Mouse (Mus musculus): Measurements from ENCODE around the gene Hsp90aa1.
"Not testable (repeated sequence)": the region's sequence is repeated elsewhere in the genome, so short reads cannot be mapped to it uniquely, and the experiment has no call there.

The Hsp90aa1 gene

DNA sequence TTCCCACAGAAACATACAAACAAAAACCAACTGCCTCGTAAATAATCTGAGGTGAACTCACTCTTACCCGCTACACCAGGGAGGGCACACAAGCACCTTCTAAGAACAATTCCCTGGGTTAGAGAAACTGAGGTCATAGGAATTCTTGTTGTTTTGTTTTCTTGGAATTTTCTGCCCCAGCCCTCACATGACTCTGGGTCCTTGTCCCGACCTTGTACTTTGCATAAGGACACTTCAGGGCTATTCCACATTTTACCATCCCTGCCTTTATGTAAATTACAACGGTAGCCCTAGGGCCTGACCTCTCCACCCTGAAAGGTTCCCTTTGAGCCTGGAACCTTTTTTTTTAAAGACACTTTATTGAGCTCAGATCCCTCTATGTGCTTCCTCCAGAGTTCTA lies at the start of gene Hsp90aa1:
Gene Hsp90aa1 (minus strand): TSS at position 173 of the 400 bp plus-strand sequence.
- no peak for DNase-seq (ENCODE audit: low read depth, low spot score)

DNA sequence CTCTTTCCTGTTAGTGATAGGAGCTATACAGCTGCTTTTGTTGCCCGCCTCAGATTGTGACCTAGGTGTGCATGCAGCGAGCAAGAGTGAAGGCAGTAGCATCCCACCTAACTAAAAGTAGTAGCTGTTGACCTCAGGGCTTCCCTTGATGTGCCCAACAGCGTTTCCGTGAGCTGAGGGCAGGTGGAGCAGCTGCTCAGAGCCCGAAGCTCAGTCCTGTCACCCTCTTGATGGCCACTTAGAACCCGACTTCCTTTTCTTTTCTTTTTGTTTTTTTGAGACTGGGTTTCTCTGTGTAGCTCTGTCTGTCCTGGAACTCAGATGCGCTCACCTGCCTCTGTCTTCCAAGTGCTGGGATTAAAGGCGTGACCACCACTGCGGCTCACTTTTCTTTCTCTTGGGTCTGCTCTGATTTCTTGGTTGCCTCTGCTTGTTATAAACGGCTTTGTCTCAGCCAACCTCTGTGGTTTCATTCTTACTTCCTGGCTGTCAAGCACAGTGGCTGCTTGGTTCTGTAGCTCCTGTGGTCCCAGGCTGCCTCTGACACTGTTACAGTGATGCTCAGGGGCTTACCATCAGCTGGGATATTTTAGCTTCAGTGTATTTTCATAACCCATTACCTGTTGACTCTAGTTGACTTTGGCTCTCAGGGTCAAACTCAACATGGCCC lies 48.4 kb upstream of the Hsp90aa1 start:
- DNase-seq (ENCODE audit: low read depth, low spot score): peak; percentile 82

DNA sequence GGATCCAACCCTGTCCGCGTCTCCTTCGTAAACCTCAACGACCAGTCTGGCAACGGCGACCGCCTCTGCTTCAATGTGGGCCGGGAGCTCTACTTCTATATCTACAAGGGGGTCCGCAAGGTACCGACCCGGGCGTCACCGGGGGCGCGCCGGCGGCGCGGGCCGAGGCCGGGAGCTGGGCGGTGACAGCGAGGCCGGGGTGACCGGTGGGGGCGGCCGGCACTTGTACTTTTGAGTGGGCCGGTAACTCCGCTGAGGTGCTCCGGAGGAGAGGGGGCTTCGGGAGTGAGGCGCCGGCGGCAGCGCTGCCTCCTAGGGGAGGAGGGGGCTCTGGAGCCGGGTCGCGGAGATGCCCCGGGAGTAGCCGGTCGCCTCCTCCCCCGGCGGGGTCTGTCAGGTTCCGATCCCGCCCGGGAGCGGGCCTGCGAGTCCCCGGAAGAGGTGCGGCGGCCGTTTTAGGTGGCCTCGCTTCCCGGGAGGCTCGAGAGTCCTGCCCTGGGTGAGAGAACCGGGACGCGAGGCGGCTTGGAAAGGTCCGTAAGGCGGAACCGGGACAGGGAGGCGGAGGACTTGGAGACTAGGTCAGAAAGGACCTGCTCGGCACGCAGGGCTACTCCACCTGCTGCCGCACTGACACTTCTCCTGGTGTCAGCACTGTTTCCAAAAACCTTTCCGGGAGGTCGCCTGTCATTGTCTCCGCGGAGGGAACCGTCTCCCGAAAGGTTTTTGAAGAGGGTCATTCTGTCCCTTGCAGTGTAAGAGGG lies 35.8 kb upstream of the Hsp90aa1 start:
- peak; percentile 59 for DNase-seq (ENCODE audit: low read depth, low spot score)

DNA sequence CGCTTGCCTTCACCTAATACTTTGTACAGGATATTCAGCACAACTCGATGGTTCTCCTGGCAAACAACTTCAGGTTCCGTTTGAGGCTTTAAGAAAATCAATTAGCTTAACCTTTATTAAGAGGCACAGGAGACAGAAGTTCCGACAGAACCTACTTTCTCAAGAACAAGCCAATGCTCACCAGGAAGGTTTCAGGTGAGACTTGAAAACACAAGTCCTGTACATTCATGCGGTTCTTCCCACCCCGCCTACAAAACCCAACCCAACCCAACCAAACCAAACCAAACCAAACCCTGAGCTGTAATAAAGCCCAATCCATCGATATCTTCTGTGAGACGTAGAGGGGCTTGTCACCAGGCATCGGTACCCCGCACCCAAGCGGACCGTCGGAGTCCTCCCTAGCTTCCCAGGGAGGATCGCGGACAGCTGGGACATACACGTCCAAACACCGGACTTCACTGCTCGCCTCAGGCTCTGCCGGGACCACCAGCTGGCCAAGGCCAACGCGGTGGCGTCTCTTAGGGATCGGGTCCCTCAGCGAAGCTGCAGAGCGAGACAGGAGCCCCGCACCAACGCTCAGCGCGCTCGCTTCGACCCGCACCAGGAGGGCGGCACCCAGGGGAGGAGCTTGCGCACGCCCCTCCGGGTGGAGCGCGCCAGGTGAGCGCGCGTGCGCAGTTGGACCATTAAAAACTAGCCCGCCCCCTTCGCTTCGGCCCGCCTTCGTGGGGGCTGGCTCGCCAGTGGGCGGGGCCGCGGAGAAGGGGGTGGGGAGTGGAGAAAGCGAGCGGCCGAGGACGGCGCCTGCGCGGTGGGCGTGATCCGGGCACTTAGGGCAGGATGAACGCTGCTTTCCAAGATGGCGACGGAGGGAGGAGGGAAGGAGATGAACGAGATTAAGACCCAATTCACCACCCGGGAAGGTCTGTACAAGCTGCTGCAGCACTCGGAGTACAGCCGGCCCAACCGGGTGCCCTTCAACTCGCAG lies 34.9 kb upstream of the Hsp90aa1 start, which contains the start of gene Wdr20:
Gene Wdr20 (plus strand): TSS at position 775 of the 988 bp plus-strand sequence.
- peak; percentile 97 for DNase-seq (ENCODE audit: low read depth, low spot score)

DNA sequence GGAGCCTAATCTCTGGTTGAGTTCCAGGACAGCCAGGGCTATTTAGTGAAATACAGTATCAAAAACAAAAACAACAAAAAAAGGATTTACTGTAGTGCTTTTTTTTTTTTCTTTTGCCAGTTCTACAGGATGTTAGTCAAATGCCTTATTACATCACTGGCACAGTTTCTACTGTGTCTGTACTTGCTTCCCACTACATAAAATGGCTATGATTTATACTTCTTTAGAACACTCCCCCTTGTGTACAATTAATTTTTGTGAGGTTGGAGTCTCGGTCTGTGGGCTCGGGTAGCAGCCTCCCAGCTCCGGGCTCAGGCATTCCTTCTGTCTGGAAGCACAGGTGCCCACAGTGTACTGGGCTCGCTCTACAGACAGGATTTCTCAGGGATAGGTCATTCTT lies 34.1 kb upstream of the Hsp90aa1 start:
- DNase-seq (ENCODE audit: low read depth, low spot score): peak; percentile 44

DNA sequence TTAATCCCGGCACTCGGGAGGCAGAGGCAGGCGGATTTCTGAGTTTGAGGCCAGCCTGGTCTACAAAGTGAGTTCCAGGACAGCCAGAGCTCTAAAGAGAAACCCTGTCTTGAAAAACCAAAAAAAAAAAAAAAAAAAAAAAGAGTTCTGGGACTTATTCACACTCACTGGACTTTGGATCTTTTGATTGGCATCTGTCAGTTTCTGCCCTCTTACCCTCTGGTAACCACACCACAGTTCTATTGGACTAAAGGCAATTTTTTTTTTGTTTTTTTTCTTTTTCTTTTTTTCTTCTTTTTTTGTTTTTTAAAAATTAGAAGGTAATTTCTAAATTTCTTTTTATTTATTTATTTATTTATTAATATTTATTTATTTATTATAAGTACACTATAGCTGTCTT lies 30.7 kb upstream of the Hsp90aa1 start:
- DNase-seq (ENCODE audit: low read depth, low spot score): not testable (repeated sequence)

DNA sequence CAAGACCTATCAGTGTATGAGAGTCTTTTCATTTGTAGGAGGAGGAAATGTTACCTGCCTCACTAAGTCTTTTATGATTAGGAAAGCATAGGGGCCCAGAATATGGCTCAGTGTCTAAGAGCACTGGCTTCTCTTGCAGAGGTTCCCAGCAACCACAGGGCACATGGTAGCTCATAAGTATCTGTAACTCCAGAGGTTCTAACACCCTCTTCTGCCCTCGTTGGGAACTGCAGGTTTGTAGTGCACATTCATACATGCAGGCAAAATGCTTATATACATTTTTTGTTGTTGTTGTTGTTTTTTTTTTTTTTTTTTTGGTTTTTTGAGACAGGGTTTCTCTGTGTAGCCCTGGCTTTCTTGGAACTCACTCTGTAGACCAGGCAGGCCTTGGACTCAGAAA lies 23.9 kb upstream of the Hsp90aa1 start:
- DNase-seq (ENCODE audit: low read depth, low spot score): peak; percentile 63

DNA sequence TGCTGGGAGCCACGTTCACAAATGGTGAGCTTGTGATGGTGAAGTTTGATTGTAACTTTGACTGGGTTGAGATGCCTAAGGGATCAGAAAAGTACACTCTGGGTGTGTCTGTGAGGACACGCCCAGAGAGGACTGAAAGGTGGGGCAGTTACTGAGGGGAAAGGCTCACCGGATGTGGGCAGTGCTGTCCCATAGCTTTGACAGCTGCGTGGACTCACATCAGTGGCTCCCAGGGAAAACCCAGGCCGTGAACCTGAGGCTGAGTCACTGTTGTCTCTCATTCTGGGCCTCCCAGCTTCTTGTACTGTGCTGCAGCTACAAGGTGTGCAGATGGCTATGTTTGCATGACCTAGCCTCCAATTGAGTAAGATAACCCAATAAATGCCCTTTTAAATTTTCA lies 23.0 kb upstream of the Hsp90aa1 start:
- DNase-seq (ENCODE audit: low read depth, low spot score): peak; percentile 86

DNA sequence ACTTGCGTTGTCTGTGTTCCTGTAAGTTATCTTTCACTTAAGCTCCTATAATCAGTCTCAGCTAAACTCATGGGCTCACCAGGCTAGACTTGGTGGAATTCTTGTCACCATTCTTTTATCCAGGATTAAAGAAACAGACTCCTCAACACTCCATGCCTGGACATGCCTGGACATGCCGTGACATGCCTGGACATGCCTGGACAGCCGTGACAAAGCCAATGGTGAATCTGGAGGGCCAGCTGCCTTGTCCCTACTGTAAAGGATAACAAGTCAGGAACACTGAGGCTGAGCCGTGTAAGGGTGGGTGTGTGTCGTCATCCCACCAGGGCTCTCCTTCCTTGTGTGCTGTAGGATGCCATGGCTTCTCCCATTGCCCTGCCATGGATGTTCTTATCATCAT lies 22.5 kb upstream of the Hsp90aa1 start:
- DNase-seq (ENCODE audit: low read depth, low spot score): peak; percentile 29

DNA sequence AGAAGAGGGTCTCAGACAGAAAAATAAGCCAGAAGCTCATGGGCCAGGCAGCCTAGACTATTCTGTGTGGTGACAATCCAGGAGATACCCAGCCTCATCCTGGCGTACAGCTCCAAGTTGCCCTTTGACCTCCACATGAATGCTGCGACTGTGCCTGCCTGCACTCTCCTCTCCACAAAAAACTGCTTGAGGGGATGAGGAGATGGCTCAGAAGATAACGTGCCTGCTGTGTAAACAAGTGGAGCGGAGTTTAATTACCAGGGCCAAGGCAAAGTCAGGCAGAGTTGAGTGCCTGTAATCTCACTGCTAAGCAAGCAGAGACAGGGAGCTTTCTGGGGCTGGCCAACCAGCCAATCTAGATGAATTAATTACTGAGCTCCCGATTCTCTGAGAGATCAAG lies 13.5 kb upstream of the Hsp90aa1 start:
- DNase-seq (ENCODE audit: low read depth, low spot score): no peak

DNA sequence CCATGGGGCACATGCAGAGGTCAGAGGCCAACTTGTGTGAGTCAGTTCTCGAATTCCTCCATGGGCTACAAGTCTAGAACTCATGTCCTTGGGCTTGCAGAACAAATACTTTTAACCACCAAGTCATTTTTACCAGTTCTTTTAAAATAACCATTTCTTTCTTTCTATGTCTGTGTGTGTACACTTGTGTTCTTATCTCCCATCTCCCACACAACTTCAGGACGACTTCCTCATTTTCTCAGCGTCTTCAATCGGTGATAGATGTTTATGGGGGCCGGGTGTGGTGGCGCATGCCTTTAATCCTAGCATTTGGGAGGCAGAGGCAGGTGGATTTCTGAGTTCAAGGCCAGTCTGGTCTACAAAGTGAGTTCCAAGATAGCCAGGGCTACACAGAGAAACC lies 11.7 kb upstream of the Hsp90aa1 start:
- DNase-seq (ENCODE audit: low read depth, low spot score): no peak

DNA sequence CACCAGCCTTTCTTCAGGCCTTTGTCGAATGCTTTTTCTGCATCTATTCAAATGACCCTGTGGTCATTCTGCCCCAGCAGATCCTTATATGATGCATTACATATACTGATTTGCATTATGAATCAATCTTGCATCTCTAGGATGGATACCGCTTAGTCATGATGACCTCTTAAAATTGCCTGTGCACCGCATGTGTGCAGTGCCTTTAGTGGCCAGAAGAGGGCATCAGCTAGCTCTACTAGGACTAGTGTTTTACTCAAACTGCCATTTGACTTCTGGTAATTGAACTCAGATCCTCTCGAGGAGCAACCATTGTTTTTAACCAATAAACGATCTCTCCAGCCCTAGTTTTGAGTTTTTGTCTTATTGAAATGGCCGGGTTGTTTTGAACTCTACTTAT lies 11.3 kb upstream of the Hsp90aa1 start:
- peak; percentile 62 for DNase-seq (ENCODE audit: low read depth, low spot score)

DNA sequence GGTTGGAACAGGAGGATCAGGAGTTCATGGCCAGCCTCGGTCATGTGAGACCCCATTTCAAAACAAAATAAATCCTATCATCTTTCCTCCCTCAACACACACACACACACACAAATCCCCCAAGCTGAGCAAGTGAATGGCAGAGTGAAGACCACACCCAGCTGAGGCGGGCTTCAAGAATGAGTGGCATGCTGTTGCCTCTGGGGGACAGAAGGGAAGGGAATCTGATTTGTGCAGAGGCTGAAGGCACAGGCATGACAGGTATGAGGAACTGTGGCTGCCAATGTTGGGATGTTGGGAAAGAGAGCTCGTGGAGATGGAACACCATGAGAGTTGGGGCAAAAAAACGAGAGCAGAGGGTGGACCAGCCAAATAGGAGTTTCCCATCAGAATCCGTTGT lies 8.7 kb upstream of the Hsp90aa1 start:
- no peak for DNase-seq (ENCODE audit: low read depth, low spot score)

DNA sequence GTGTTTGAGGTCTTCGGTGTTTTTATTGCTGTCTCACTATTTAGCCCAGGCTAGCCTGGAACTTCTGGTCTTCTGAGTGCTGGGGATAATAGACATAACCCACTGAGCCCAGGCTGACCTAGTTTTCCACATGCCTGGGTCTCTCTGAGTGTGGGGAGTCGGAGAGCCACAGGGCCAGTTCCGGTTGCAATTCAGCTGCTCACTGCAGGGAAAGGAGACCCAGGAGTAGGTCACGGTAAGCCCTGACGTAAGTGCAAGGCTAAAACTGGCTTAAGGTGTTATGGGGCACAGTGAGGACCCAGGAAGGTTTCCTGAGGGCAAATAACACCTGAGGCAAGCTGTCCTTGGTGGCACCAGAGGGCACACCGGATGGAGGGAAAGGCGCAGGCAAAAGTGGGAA lies 4.9 kb upstream of the Hsp90aa1 start:
- DNase-seq (ENCODE audit: low read depth, low spot score): no peak

DNA sequence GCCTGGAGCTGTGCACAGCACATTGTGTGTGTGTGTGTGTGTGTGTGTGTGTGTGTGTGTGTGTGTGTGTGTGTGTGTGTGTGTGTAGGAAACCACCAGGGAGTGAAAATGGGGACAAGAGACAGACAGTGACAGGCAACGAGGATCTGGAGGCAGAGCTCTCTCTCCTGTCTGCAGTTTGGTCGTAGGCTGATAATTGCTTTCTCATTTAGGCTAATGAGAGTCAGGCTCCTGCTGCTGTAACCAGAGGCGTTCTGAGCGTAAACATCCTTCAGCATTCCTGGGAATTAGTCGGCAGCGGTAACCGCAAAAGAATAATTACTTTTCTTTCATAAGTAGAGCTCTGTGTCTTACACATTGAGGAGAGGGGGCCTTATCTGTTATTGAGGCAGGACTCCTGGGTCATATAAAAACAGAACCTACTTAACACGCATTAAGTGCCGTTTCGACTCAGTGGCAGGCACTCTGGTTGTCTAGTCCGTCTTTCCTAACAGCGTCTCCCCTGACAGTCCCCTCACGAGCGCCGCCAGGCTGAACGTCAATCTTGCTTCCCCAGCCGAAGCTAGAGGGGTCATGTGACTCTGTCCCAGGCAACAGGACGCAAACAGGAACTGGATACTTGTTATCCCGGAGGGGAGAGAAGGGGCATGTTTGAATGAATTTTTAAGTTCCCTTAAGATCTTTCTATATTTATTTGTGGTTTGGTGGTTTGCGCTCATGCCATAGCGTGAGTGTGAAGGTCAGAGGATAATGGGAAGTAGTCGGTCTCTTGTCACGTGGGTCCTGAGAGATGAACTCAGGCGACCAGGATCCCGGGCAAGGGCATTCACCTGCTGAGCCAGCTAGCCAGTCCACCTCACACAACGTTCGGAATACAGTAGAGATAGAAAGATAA lies 4.1 kb upstream of the Hsp90aa1 start:
- peak; percentile 70 for DNase-seq (ENCODE audit: low read depth, low spot score)

DNA sequence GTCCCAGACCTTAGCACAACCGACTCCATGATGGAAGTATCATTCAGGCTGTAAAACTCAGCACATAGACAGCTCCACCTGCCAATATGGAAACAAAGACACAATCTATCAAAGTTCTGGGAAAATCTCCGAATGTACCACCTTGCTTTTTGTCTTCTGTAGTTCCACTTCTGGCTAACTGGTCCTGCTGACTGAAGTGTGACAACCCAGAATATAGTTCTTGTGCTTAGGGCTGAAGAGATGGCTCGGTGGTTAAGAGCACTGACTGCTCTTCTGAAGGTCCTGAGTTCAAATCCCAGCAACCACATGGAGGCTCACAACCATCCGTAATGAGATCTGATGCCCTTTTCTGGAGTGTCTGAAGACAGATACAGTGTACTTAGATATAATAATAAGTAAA lies 2.9 kb upstream of the Hsp90aa1 start:
- DNase-seq (ENCODE audit: low read depth, low spot score): not testable (repeated sequence)

DNA sequence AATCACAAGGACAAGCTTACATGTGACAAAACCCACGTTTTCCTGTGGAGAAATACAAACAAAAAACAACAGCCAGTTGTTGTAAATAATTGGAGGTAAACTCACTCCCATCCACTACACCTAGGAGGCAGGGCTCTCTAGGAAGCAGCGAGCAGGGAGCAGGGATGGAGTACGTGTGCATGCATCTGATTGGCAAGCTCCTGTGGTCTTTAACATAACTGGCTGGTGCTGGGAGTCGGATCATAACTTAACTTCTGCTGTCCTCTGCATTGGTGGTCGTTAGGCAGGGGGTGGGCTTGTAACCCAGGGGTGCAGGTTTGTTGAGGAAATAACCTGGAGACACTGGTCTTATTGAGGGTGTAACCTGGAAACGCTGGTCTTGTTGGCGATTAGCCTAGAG lies 1.2 kb upstream of the Hsp90aa1 start:
- no peak for DNase-seq (ENCODE audit: low read depth, low spot score)

DNA sequence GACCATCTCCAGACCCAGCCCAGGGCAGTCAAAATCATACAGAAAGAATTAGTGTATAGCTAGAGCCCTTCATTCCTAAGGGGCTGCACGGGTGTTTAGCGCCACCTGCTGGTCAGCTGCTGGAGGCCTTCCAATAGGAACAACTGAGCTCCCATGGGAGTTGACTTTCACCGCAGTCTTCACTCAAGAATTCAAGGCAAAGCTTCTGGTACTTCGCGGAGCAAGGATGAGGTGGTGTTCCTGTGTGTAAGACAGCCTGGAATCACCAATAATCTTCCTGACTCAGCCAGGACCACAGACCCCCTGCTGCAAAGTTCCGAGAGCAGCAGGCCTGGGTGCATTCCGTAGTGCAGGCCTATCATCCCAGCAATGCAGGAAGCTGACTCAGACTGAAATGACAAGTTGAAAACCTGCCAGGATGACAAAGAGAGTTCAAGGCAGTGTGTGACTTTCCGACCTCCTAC lies 512 bp upstream of the Hsp90aa1 start:
- DNase-seq (ENCODE audit: low read depth, low spot score): peak; percentile 74

DNA sequence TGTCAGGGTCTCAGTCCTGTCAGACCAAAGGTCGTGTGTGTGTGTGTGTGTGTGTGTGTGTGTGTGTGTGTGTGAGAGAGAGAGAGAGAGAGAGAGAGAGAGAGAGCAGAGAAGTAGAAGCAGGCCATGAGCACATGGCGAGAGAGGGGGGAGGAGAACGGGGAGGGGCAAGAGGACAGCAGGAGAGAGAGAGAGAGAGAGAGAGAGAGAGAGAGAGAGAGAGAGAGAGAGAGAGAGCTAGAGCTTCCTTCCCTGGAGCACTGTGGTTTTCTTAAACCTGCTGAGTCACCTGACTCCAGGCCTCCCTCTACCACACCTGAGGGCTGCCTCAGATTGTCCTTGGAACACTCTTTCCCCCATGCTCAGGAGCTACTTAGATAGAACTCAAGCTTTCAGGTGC lies 1.2 kb downstream of the Hsp90aa1 start:
- DNase-seq (ENCODE audit: low read depth, low spot score): peak; percentile 39

DNA sequence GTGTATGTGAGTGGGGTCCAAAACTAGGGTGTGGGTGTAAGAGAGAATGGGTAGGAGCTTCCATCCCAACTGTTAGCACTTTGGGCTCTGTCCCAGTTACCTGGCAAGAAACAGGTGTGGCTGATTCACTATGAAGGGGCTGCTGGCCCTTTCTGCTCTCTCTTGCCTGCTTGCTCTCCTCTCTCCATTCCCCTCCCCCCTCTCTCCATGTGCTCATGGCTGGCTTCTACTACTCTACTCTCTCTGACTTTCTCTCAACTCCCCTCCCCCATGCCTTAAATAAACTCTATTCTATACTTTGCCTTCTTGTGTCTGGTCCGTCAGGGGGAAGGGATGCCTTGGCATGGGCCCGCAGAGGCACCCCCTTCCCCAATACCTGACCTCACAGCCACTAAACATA lies 1.8 kb downstream of the Hsp90aa1 start:
- no peak for DNase-seq (ENCODE audit: low read depth, low spot score)

DNA sequence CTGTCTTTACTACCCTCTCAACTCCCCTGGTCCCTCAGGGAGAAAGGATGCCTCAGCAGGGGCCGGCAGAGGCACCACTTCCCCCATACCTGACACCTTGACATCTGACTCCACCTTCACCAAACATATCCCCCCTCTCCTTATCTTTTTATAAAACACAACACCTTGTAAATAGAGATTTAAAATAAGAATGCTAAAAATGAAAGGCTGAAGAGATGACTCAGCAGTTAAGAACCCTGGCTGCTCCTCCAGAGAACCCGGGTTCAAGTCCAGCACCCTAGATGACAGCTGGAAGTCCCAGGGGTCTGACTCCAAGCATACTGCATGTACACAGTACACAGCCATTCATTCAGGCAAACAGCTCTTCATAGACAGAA lies 3.4 kb downstream of the Hsp90aa1 start:
- no peak for DNase-seq (ENCODE audit: low read depth, low spot score)

Data from A20 (cell line).